Mouse (Mus musculus): ENCODE measurements around the gene Gm10220. TPM values are rescaled to one million over a fixed set of nuclear protein-coding genes. Genes with fewer than 3 reads are reported as not detected.

Gene Gm10220
- total and polyA plus RNA-seq, 2 experiments from 2014 or later, result not detected

- no peaks in the 10 kb centered on the region for H3K27me3 ChIP-seq (ENCODE audit: insufficient read depth, low read length)
- no peaks in the 10 kb centered on the region for H3K9me3 ChIP-seq (ENCODE audit: low read length)
- no peak for TF ChIP-seq CTCF (IDR thresholded peaks at IDR 0.05; ENCODE audit: low read depth)
- ATAC-seq, result no peak
- H3K36me3 ChIP-seq (ENCODE audit: insufficient read depth), result no peaks in the 10 kb centered on the region
- H3K4me1 ChIP-seq (ENCODE audit: insufficient read depth), result no peaks in the 10 kb centered on the region
- no peak for DNase-seq
- no peak overlapping the region for H3K4me2 ChIP-seq (ENCODE audit: low read depth)
- H3K4me3 ChIP-seq (ENCODE audit: low read depth, low read length), result no peak overlapping the region
- no peak overlapping the region for H3K27ac ChIP-seq (ENCODE audit: low read depth, low read length)
- no peak overlapping the region for H3K9ac ChIP-seq
- 89% methylated on average over 24 of the region's 24 CpGs for WGBS
Observed at GRCm38 (mm10) chr5:26070716-26071115, 50.5 kb downstream of the Gm10220 start.

Other genes with a start within 250 kb of the Gm10220 start
- 0.10 TPM in 1 of 2 replicates, not detected in the other for gene Gm21663, start 179.0 kb downstream of the Gm10220 start, total RNA-seq (2014; rRNA removed)
- not detected in 2 replicates for gene Gm21663, start 179.0 kb downstream of the Gm10220 start, polyA plus RNA-seq (2015; fragmentation: Nextera tagmentation; extraction: Ambion mirVana)
- gene Gm21671, start 167.0 kb downstream of the Gm10220 start, total RNA-seq (2014; rRNA removed), result not detected in 2 replicates
- 0.12 TPM in 1 of 2 replicates, not detected in the other for gene Gm21671, start 167.0 kb downstream of the Gm10220 start, polyA plus RNA-seq (2015; fragmentation: Nextera tagmentation; extraction: Ambion mirVana)
- not detected in 2 replicates for gene Gm21680, start 148.8 kb downstream of the Gm10220 start, total RNA-seq (2014; rRNA removed)
- 0.07 TPM in 1 of 2 replicates, not detected in the other for gene Gm21680, start 148.8 kb downstream of the Gm10220 start, polyA plus RNA-seq (2015; fragmentation: Nextera tagmentation; extraction: Ambion mirVana)
- gene Gm21698, start 132.8 kb downstream of the Gm10220 start, total RNA-seq (2014; rRNA removed), result not detected in 2 replicates
- gene Gm21698, start 132.8 kb downstream of the Gm10220 start, polyA plus RNA-seq (2015; fragmentation: Nextera tagmentation; extraction: Ambion mirVana), result 0.17 TPM in 1 of 2 replicates, not detected in the other
- not detected in 2 replicates for gene Gm1979, start 116.6 kb downstream of the Gm10220 start, total RNA-seq (2014; rRNA removed)
- gene Gm1979, start 116.6 kb downstream of the Gm10220 start, polyA plus RNA-seq (2015; fragmentation: Nextera tagmentation; extraction: Ambion mirVana), result 0.15 TPM in 1 of 2 replicates, not detected in the other
- gene Gm5862, start 98.5 kb downstream of the Gm10220 start, total RNA-seq (2014; rRNA removed), result not detected in 2 replicates
- gene Gm5862, start 98.5 kb downstream of the Gm10220 start, polyA plus RNA-seq (2015; fragmentation: Nextera tagmentation; extraction: Ambion mirVana), result 0.11 TPM in 1 of 2 replicates, not detected in the other
- 0.05 TPM in 1 of 2 replicates, not detected in the other for gene Speer4a, start 81.9 kb downstream of the Gm10220 start, total RNA-seq (2014; rRNA removed)
- 0.08 TPM in 1 of 2 replicates, not detected in the other for gene Speer4a, start 81.9 kb downstream of the Gm10220 start, polyA plus RNA-seq (2015; fragmentation: Nextera tagmentation; extraction: Ambion mirVana)
- not detected in 2 replicates for gene Gm7347, start 62.8 kb downstream of the Gm10220 start, total RNA-seq (2014; rRNA removed)
- 0.05 TPM in 1 of 2 replicates, not detected in the other for gene Gm7347, start 62.8 kb downstream of the Gm10220 start, polyA plus RNA-seq (2015; fragmentation: Nextera tagmentation; extraction: Ambion mirVana)
- gene Gm10471, start 32.1 kb downstream of the Gm10220 start, total RNA-seq (2014; rRNA removed), result not detected in 2 replicates
- gene Gm10471, start 32.1 kb downstream of the Gm10220 start, polyA plus RNA-seq (2015; fragmentation: Nextera tagmentation; extraction: Ambion mirVana), result not detected in 2 replicates
- not detected in 2 replicates for gene 5031410I06Rik, start 16.1 kb downstream of the Gm10220 start, total RNA-seq (2014; rRNA removed)
- 0.15 and 0.21 TPM in 2 replicates for gene 5031410I06Rik, start 16.1 kb downstream of the Gm10220 start, polyA plus RNA-seq (2015; fragmentation: Nextera tagmentation; extraction: Ambion mirVana)
- gene Gm7361, start 136.3 kb upstream of the Gm10220 start, total RNA-seq (2014; rRNA removed), result 0.46 and 0.90 TPM in 2 replicates
- 0.11 and 0.22 TPM in 2 replicates for gene Gm7361, start 136.3 kb upstream of the Gm10220 start, polyA plus RNA-seq (2015; fragmentation: Nextera tagmentation; extraction: Ambion mirVana)

All from forebrain, postnatal 0 days (tissue).